11 mouse cellular contexts compared by ENCODE assay signal in genomic region chr4:154594761-154595556, GRCm38 (mm10). TPM values are rescaled to one million over a fixed set of nuclear protein-coding genes. Genes with fewer than 3 reads are reported as not detected.
DNase-seq lines count a peak whose midpoint lies in the region; ATAC-seq lines count a peak whose summit lies in the region.
"Had no signal": no experiment of that assay in that cellular context is flagged by ENCODE, and none has a peak within 500 bp of the region (broad histone marks: within the 10 kb centered on the region; RNA-seq: fewer than 3 reads in every experiment).

No protein-coding gene starts in this region.

- H3K9ac ChIP-seq in heart, embryonic 15.5 days = peak overlapping the region; percentile 27
- H3K9ac ChIP-seq in midbrain, embryonic 15.5 days = peak overlapping the region; percentile 12; the same call in 1 of the 2 replicates

- peaks cover 80% of the 10 kb centered on the region for H3K4me1 ChIP-seq in heart, embryonic 15.5 days (replicated peaks)
- H3K4me1 ChIP-seq in midbrain, embryonic 15.5 days = peaks cover 41% of the 10 kb centered on the region

- no peaks in the 10 kb centered on the region for H3K9me3 ChIP-seq in heart, embryonic 15.5 days (replicated peaks)
- no peaks in the 10 kb centered on the region for H3K9me3 ChIP-seq in midbrain, embryonic 15.5 days

- H3K4me3 ChIP-seq in heart, embryonic 15.5 days = no peak overlapping the region
- no peak overlapping the region for H3K4me3 ChIP-seq in midbrain, embryonic 15.5 days

- H3K27ac ChIP-seq in heart, embryonic 15.5 days = 0 out of 2 replicates have a peak overlapping the region, but pooled peaks have one; percentile 19
- H3K27ac ChIP-seq in midbrain, embryonic 15.5 days = peak overlapping the region; percentile 70
- H3K27ac ChIP-seq: macrophage had no signal

- DNase-seq in heart, postnatal 36 days = no peak
- peak; percentile 80 for DNase-seq in embryo, embryonic 10 days (ENCODE audit: low spot score)
- peak; percentile 50 for DNase-seq in forelimb bud, embryonic 11.5 days (ENCODE audit: low read depth, low spot score)
- no peak for DNase-seq in adrenal gland, postnatal 36 days
- no peak for DNase-seq in right cerebral cortex, postnatal 4 days
- no peak for DNase-seq in heart, postnatal 14 days
- DNase-seq: cerebellum, adult 9-10 months had no signal

- 32% methylated on average over 20 of the region's 21 CpGs for WGBS in heart, embryonic 15.5 days
- WGBS in midbrain, embryonic 15.5 days = 9% methylated on average over 21 of the region's 21 CpGs

- no peaks in the 10 kb centered on the region for H3K36me3 ChIP-seq in heart, embryonic 15.5 days
- no peaks in the 10 kb centered on the region for H3K36me3 ChIP-seq in midbrain, embryonic 15.5 days (replicated peaks)

- no peak overlapping the region for H3K4me2 ChIP-seq in heart, embryonic 15.5 days
- H3K4me2 ChIP-seq in midbrain, embryonic 15.5 days = peak overlapping the region; percentile 18; the same call in 1 of the 2 replicates

- intact Hi-C loops in heart, postnatal 36 days (cut with DNase I) = no loop called here
- intact Hi-C loops in heart, postnatal 14 days (cut with DNase I) = no loop called here

- 0 out of 2 replicates have a peak, but pooled peaks cover 13% of the 10 kb centered on the region for H3K27me3 ChIP-seq in heart, embryonic 15.5 days
- H3K27me3 ChIP-seq in midbrain, embryonic 15.5 days (replicated peaks) = no peaks in the 10 kb centered on the region

- ATAC-seq in heart, embryonic 15.5 days (replicated peaks; ENCODE audit: insufficient number of reproducible peaks, insufficient read depth, low FRiP score, low read depth) = no peak
- ATAC-seq in midbrain, embryonic 15.5 days (replicated peaks) = peak; percentile 35
- ATAC-seq: activated CD4-positive, CD25-positive, alpha-beta regulatory T cell, adult 4 months had no signal

RNA-seq across cellular contexts. Expression of gene Prdm16, which starts 41.7 kb away (rescaled TPM):
- 18.6 and 20.9 TPM in 2 replicates for polyA plus RNA-seq in heart, embryonic 15.5 days (2015; fragmentation: Nextera tagmentation; extraction: Ambion mirVana)
- total RNA-seq in heart, postnatal 36 days (2021) = 10 to 100 TPM; 11.7 to 13.8 TPM
- polyA plus RNA-seq in midbrain, embryonic 15.5 days (2015; fragmentation: Nextera tagmentation; extraction: Ambion mirVana) = 11.2 and 11.5 TPM in 2 replicates
- 1 to 10 TPM; 4.2 to 6.4 TPM for total RNA-seq in adrenal gland, postnatal 36 days (2021)
- 10 to 100 TPM; 15.7 to 18.0 TPM for total RNA-seq in heart, postnatal 14 days (2021)

Comparison
In these comparisons a context has a peak if more than half of its experiments do, and no peak if none do; other contexts are left out.
1. DNase-seq: peak in embryo, embryonic 10 days (single experiment) and forelimb bud, embryonic 11.5 days (single experiment); none in heart, postnatal 36 days (0 of 2), adrenal gland, postnatal 36 days (0 of 2), right cerebral cortex, postnatal 4 days (single experiment) and heart, postnatal 14 days (0 of 2).